Mouse (Mus musculus) myocyte (in vitro differentiated cells): ENCODE measurements around the gene Rab11a. TPM values are rescaled to one million over a fixed set of nuclear protein-coding genes. Genes with fewer than 3 reads are reported as not detected.
A peak's percentile ranks its signal among the peaks of the same experiment; 100 is the strongest.
"Not testable (repeated sequence)": the region's sequence is repeated elsewhere in the genome, so short reads cannot be mapped to it uniquely, and the experiment has no call there.

Experiments used
- H3K27me3 ChIP-seq: one replicate; pipeline ENCODE4 v1.6.1; 2011; ENCODE audit not compliant: control insufficient read depth, insufficient read depth, insufficient read length
- H3K36me3 ChIP-seq: one replicate; pipeline ENCODE4 v1.6.1; 2011; ENCODE audit not compliant: control insufficient read depth, insufficient read depth
- H3K4me2 ChIP-seq: one replicate; pipeline ENCODE4 v1.6.1; 2011; ENCODE audit warnings: low read depth, control low read depth
- H3K4me3 ChIP-seq: one replicate; pipeline ENCODE4 v1.5.1; 2011; ENCODE audit warnings: mild to moderate bottlenecking, control low read depth, moderate library complexity
- H3K79me2 ChIP-seq: one replicate; pipeline ENCODE4 v1.6.1; 2011; ENCODE audit not compliant: control insufficient read depth, insufficient read depth
- H3ac ChIP-seq: one replicate; pipeline ENCODE4 v1.6.1; 2011; ENCODE audit not compliant: control insufficient read depth, insufficient read length
- CEBPB ChIP-seq: IDR thresholded peaks from 2 replicates; pipeline ENCODE4 v1.6.1; 2011; ENCODE audit warnings: mild to moderate bottlenecking, moderate library complexity; ENCODE audit not compliant: poor library complexity, insufficient read depth, severe bottlenecking
- E2F4 ChIP-seq: IDR thresholded peaks from one replicate; pipeline ENCODE4 v1.6.1; 2011; ENCODE audit warnings: mild to moderate bottlenecking, control low read depth, moderate library complexity; ENCODE audit not compliant: insufficient read depth
- MAX ChIP-seq: IDR thresholded peaks from one replicate; pipeline ENCODE4 v1.6.1; 2011; ENCODE audit warnings: low read depth, mild to moderate bottlenecking, control low read depth
- MYOD1 ChIP-seq, 3 experiments: IDR thresholded peaks; one replicate each; pipeline ENCODE4 v1.6.1; 2011; ENCODE audit warnings: control low read depth in 2 of 3, low read depth in 2 of 3, mild to moderate bottlenecking in 2 of 3, moderate library complexity in 1 of 3; ENCODE audit not compliant: insufficient read length in 2 of 3, control insufficient read depth in 1 of 3
- MYOG ChIP-seq, 3 experiments: IDR thresholded peaks; one replicate each; pipeline ENCODE4 v1.6.1; 2011; ENCODE audit warnings: control low read depth in 2 of 3, low read depth in 2 of 3, mild to moderate bottlenecking in 2 of 3; ENCODE audit not compliant: insufficient read length in 2 of 3, control insufficient read depth in 1 of 3, insufficient read depth in 1 of 3
- POLR2A ChIP-seq: IDR thresholded peaks from one replicate; pipeline ENCODE4 v1.6.1; 2011; ENCODE audit warnings: low read depth, mild to moderate bottlenecking, control low read depth, moderate library complexity; ENCODE audit not compliant: insufficient read length
- POLR2AphosphoS2 ChIP-seq: IDR thresholded peaks from one replicate; pipeline ENCODE4 v1.6.1; 2011; ENCODE audit warnings: low read depth, control low read depth; ENCODE audit not compliant: insufficient read length
- REST ChIP-seq: IDR thresholded peaks from one replicate; pipeline ENCODE4 v1.6.1; 2011; ENCODE audit warnings: mild to moderate bottlenecking, control low read depth, moderate library complexity; ENCODE audit not compliant: insufficient read depth, insufficient read length
- SRF ChIP-seq: IDR thresholded peaks from one replicate; pipeline ENCODE4 v1.6.1; 2011; ENCODE audit warnings: low read depth; ENCODE audit not compliant: control insufficient read depth, insufficient read length
- TCF12 ChIP-seq: IDR thresholded peaks from one replicate; pipeline ENCODE4 v1.6.1; 2011; ENCODE audit warnings: mild to moderate bottlenecking, control low read depth; ENCODE audit not compliant: poor library complexity, insufficient read depth, severe bottlenecking
- TCF3 ChIP-seq: IDR thresholded peaks from one replicate; pipeline ENCODE4 v1.6.1; 2011; ENCODE audit warnings: low read depth, control low read depth; ENCODE audit not compliant: insufficient read length
- USF1 ChIP-seq: IDR thresholded peaks from one replicate; pipeline ENCODE4 v1.6.1; 2011; ENCODE audit warnings: low read depth, mild to moderate bottlenecking, control low read depth, moderate library complexity
- polyA plus RNA-seq: library from polyadenylated mRNA; unstranded; fragments of >200 nt; fragmentation: generic; extraction: Trizol; gene quantifications from one replicate; pipeline ENCODE4 v1.2.1, GENCODE M21; 2012; ENCODE audit warnings: missing spikeins

Rab11a gene
- polyA plus RNA-seq, 1 experiment: 150 TPM

DNA sequence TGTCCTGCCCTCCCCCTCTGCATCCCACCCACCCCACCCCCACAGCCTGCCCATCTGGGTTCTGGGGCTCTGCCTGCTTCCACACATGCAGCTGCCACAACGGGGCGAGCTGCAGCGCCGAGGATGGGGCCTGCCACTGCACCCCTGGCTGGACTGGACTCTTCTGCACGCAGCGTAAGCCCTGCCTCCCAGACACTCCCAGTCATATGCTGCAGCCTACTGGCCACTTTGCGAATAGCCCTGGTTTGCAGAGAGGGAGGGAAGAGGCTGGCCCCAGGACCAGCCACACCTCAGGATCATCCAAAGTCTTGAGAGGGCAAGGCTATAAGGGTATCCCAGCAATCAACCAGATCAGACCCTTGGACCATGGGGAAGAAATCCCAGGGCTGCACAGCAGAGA lies 46.4 kb downstream of the Rab11a start:
- Histone ChIP-seq H3K36me3 (peaks cover 7% of the 10 kb centered on the region), H3K79me2 (no peaks in the 10 kb centered on the region), H3K27me3 (no peaks in the 10 kb centered on the region), H3K4me3 (no peak overlapping the region), H3ac (no peak overlapping the region), H3K4me2 (no peak overlapping the region)
- TF ChIP-seq TCF3 (no peak), TCF12 (no peak), E2F4 (no peak), REST (no peak), CEBPB (no peak), MYOD1 (IDR thresholded peaks at IDR 0.05; ENCODE audit: control insufficient read depth in 1 of 3, insufficient read length in 2 of 3, low read depth in 2 of 3) (no peak), SRF (no peak), USF1 (no peak), POLR2AphosphoS2 (peak; percentile 15)

DNA sequence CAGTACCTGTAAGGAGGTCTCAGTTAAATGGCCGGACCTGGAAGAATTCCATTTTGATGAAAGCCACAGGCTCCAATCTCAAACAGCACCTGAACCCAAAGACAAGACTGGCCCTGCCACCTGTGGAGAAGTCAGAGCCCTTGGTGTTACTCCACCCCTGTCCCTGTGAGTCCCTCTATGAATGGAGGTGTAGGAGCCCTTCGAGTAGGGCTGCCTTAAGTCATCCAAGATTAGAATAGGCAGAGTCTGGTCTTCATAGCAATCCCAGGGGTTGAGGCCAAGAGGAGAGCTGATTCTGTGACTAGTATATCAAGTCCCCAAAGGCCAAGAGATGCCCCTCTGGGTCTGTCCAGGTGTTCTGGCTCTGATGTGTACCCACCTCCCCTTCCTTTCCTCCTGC lies 46.8 kb downstream of the Rab11a start:
- H3K36me3 ChIP-seq: peaks cover 7% of the 10 kb centered on the region
- H3K79me2 ChIP-seq: no peaks in the 10 kb centered on the region
- H3K4me2 ChIP-seq: no peak overlapping the region
- H3ac ChIP-seq: no peak overlapping the region
- no peak for TF ChIP-seq POLR2A
- no peak for TF ChIP-seq SRF
- no peak for TF ChIP-seq MYOG (IDR thresholded peaks at IDR 0.05; ENCODE audit: control insufficient read depth in 1 of 3, insufficient read depth in 1 of 3, insufficient read length in 2 of 3, low read depth in 2 of 3)
- no peak for TF ChIP-seq CEBPB
- TF ChIP-seq REST: no peak
- TF ChIP-seq POLR2AphosphoS2: no peak
- no peak for TF ChIP-seq MAX
- no peak for TF ChIP-seq USF1
- TF ChIP-seq TCF12: no peak
- H3K4me3 ChIP-seq: no peak overlapping the region
- no peaks in the 10 kb centered on the region for H3K27me3 ChIP-seq

DNA sequence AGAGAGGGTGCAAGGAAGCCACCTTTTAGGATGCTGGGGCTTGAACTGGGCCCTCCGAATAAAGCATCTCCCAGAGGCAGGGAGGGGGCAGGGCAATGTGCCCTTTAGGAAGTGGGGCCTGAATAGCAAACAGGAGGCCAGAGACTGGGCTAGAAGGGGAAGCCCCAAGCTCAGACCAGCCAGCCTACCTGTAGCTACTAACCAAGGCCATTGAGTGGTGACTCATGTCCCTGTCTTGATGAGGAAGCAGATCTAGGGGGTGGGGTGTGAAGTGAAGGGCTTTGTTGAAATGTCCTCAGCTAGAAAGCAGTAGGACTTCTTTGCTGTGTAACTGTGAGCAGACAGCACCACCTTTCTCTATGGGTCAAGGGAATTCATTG lies 49.6 kb downstream of the Rab11a start:
- Histone ChIP-seq H3K4me3 (no peak overlapping the region), H3K79me2 (no peaks in the 10 kb centered on the region), H3K36me3 (no peaks in the 10 kb centered on the region), H3K4me2 (no peak overlapping the region), H3K27me3 (no peaks in the 10 kb centered on the region), H3ac (no peak overlapping the region)
- TF ChIP-seq POLR2A (no peak), TCF12 (no peak), TCF3 (no peak), CEBPB (no peak), MAX (no peak), MYOD1 (IDR thresholded peaks at IDR 0.05; ENCODE audit: control insufficient read depth in 1 of 3, insufficient read length in 2 of 3, low read depth in 2 of 3) (no peak), MYOG (IDR thresholded peaks at IDR 0.05; ENCODE audit: control insufficient read depth in 1 of 3, insufficient read depth in 1 of 3, insufficient read length in 2 of 3, low read depth in 2 of 3) (no peak), E2F4 (no peak), SRF (no peak), POLR2AphosphoS2 (no peak), USF1 (no peak)

DNA sequence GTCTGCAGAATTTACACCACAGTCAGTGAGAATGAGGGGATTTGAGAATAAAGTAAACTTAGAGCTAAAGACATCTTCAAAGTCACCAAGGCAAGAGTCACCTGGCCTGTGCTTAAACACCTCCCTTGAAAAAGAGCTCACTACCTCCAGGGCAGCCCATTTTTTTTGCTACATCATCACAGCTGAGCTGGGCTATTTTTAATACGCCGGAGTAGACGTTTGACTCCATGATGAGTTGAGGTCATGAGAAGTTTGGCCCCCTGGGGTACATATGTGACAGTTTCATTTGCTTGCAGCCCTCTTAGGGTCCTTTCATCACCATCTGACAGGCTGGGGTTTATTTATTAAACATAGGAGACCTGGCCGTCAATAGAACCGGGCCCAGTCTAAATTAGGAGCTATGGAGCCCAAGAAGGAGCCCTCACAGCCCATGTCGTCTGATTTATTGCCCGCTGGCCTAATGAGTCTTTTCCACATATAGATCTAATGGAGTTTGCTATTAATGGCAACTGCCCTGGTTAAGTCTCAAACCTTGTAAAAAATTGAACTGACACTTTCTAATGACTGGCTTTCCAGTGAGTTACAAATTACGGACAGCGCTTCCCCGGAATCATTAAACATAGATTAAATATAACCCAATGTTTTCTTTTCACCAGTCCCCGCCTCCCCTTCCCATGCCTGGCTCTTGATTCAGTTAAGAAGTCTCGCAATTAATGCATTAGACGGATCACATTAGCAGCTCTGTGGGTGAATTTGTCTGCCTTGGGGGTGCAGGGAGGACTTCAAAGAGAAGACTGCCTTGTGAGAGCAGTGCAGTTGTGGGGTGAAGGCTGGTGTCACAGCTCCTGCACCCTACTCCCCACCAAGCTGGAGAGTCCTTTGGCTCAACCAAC lies 50.2 kb downstream of the Rab11a start:
- H3K79me2 ChIP-seq: no peaks in the 10 kb centered on the region
- H3K4me2 ChIP-seq: no peak overlapping the region
- no peaks in the 10 kb centered on the region for H3K36me3 ChIP-seq
- no peak overlapping the region for H3K4me3 ChIP-seq
- TF ChIP-seq SRF (no peak), CEBPB (no peak), TCF3 (no peak), POLR2AphosphoS2 (no peak), POLR2A (no peak), MYOD1 (IDR thresholded peaks at IDR 0.05; ENCODE audit: control insufficient read depth in 1 of 3, insufficient read length in 2 of 3, low read depth in 2 of 3) (no peak), MAX (no peak), TCF12 (no peak), E2F4 (no peak), REST (no peak), USF1 (no peak)
- H3ac ChIP-seq: no peak overlapping the region
- no peaks in the 10 kb centered on the region for H3K27me3 ChIP-seq

DNA sequence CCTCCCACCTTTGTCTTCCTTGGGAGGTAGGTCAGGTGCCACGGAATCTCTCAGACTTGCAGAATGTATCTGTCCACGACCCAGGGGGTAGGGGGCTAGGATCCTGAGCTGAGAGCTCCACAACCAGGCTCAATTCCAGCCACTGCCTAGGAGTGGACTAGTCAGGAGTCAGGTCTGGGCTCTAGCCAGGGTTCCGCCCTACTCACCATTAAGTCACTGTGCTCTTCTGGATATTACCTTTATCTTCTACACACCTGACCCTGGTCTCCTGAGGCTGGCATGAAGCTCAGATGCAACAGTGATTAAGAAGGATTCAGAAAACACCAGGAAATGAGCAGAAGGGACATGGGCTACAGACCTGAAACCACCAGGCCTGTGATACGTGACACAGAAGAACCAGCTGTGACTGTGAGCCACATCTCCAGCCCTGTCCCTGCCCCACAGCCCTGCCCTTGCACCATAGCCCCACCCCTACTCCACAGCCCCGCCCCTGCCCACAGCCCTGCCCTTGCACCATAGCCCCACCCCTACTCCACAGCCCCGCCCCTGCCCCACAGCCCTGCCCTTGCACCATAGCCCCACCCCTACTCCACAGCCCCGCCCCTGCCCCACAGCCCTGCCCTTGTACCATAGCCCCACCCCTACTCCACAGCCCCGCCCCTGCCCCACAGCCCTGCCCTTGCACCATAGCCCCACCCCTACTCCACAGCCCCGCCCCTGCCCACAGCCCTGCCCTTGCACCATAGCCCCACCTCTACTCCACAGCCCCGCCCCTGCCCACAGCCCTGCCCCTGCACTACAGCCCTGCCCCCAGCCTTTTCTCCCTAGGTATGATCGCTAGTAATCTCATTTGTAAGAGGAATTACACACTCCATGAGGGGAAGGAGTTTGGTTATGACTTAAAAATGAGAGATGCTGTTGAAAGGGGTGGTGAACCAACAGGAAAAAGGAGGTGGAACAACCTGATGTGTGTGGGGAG lies 65.9 kb downstream of the Rab11a start:
- H3K4me3 ChIP-seq, H3K36me3 ChIP-seq, H3K27me3 ChIP-seq, H3ac ChIP-seq, H3K79me2 ChIP-seq: not testable (repeated sequence)
- H3K4me2 ChIP-seq: peak overlapping the region; percentile 24
